Mouse (Mus musculus): Measurements from ENCODE around the gene Sbds.

Gene Sbds

DNA sequence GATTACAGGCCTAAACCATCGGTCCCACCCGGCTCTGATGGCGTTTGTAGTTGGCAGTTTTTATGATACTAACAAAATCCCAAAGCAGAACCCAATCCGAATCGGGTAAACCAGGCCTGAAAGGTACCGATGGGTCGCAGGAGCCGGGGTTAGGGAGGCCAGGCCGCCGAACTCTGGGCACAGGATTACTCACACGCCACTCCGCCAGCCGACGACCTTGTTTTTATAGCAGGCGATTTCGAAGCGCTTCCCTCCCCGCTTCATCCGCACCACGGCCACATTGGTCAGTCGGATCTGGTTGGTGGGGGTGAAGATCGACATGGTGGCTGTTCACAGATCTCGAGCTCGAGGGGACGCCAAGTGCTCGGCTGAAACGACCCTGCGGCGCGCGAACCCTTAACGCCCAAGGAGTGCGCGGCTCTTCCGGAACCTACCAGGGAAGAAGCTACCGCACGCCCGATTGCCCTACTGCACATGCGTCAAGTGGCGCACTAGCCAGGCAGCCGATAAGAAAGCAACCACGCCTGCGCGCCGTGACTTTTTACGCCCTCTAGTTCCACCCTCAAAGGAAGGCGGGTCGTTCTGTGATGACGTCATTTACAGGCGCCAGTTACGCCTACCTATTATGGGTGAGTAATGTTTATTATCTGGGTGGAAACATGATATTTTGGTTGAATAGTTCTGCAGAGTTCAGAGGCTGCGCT lies at the start of gene Sbds, which contains the start of gene Tyw1:
Gene Sbds, minus strand, starts transcription at position 514 of the 704 bp plus-strand sequence.
Gene Tyw1, plus strand, starts transcription at position 603 of the 704 bp plus-strand sequence.
- DNase-seq (ENCODE audit: extremely low spot score, low read depth, low spot score): peak; percentile 97

DNA sequence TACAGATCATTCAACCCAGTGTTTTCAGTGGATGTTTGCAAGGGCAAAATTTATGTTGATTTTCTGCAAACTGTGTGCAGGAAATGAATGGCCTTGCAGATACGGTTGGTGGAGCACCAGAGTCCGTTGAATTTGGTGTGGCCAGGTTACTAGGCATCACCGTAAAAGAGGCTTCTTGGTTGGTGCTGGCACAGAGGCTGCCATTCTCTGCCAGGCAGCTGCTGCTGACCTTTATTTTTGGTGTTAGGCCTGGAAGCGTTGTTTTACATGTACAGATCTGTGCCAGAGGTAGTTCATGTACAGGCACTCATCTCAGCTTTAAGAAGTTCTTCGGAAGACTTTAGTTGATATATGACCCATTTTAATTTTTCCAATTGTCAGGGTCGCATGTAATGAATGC lies 48.3 kb upstream of the Sbds start:
- no peak for DNase-seq (ENCODE audit: extremely low spot score, low read depth, low spot score)

DNA sequence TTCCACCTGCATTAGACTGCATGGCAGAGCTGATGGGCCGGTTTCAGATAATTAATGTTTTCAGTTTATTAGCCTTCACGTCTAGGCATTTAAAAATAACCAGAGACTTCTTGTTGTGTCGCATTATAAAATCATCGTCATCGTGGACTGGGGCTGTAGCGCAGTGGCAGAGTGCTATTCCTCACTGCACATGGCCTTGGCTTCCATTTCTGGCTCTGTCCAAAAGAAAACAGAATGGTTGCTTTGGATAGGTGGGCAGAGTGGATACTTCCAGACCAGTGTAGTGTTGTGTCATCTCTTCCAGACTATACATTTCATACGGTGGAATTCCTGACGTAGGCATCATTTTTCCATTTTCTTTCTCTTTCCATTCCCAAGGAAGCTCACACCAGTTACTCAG lies 44.2 kb upstream of the Sbds start:
- no peak for DNase-seq (ENCODE audit: extremely low spot score, low read depth, low spot score)

DNA sequence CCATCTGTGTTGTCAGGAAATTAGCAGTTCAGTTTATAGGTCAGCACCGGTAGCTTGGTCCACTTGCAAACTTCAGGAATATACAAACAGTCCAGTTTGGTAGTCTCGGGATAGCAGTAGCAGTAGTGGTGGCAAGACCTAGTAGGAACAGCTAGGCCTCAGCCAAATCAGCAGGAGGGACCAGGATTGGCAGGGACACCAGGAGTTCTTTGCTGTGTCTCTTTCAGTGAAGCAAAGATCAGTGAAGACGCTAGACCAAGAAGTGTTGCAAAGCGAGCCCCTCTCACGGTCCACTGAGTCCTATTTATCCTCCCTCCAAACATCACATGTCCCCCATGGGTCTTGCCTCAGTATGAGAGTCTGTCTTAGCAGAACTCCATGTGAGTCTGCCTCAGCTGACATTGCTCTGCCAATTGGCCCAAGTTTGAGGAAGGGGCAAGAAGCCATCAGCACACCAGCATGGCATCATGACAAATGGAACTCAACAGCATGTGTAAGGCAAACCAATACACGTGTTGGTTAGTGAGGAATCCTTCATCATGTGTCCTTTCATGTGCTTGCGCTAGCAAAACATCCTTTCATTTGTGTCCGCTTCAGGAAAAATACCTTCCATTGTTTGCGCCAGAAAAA lies 43.6 kb upstream of the Sbds start:
- no peak for DNase-seq (ENCODE audit: extremely low spot score, low read depth, low spot score)

DNA sequence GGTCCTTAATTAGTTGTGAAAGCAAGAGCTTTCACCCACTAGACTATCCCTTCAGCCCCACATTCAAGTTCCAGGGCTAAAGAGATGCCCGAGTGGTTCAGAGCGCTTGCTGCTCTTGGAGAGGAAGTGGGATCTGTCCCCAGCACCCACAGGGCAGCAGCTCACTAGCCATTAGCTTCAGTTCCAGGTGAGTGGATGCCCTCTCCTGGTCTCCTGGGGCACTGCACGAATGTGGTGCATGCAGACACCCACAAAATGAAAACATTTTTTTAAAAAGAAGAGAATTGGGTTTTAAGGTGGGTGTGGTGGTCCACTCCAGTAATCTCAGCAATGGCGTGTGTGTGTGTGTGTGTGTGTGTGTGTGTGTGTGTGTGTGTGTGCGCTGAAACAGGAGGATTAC lies 40.7 kb upstream of the Sbds start:
- no peak for DNase-seq (ENCODE audit: extremely low spot score, low read depth, low spot score)

DNA sequence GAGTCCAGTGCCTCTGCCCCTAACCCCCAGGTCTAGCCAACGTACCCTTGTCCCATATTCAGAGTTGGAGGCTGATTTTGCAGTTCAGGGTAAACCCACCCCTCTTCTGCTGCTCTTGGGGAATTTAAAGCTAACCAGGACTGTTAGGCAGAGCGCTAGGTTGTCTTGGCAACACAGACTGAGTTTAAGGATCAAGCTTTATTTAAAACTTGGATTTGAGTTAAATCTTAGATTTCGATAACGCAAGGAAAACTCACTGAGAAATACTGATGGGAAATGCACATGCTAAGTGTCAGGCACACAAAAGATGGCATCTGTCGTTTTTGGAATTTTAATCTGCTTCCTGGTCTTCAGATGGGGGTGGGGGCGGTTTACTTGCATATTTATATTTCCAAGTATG lies 39.3 kb upstream of the Sbds start:
- no peak for DNase-seq (ENCODE audit: extremely low spot score, low read depth, low spot score)

DNA sequence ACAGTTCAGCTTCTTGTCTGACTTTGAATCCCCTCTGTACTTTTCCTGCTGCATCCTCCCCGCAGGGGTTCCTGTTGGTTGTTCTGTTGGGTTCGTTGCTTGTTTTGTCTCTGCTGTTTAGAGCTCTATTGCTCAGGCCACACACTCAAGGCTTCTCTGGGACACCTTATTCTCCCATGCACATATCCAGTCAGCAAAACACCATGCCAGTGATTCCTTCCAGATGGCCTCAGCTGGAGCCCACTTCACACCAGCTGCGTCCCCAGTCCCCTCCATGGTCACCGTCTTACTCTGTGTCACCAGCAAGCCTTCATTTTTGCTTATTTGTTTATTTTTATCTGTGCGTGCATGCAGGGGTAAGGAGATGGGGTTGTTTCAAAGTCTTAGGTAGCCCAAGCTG lies 38.6 kb upstream of the Sbds start:
- DNase-seq (ENCODE audit: extremely low spot score, low read depth, low spot score): no peak

DNA sequence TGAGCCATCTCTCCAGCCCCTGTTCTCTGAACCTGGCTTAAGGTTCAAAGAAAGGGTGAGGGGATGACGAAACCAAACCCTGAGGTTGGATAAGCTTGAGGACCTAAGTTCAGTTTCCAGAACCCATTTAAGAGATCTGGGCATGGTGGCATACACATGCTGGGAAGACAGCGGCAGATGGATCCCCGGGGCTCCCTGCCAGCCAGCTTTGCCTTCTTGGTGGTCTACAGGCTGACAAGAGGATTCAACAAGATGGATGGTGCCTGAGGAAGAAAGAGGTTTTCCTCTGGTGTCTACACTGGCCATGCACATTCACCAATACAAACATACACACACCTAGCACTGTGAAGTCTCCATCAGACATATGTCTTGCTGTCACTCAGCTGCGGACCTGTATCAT lies 37.6 kb upstream of the Sbds start:
- DNase-seq (ENCODE audit: extremely low spot score, low read depth, low spot score): no peak

DNA sequence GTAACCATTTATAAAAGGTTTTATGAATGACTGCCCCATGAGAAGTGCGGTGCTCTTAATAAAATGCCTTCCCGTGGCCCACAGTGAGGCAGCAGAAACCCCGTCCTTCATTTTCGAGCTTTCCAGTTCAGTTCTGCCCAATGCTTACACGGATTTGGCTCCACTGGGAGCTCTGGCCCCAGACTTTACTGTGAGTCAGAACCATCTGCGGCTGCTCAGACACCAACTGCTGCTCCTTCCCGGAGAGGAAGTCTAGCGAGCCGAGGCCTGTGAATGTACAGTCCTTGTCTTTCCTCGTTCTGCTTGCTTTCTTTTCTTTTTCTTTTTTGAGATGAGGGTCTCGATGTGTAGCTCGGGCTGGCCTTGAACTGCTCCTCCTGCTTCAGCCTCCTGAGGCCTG lies 35.4 kb upstream of the Sbds start:
- DNase-seq (ENCODE audit: extremely low spot score, low read depth, low spot score): no peak

DNA sequence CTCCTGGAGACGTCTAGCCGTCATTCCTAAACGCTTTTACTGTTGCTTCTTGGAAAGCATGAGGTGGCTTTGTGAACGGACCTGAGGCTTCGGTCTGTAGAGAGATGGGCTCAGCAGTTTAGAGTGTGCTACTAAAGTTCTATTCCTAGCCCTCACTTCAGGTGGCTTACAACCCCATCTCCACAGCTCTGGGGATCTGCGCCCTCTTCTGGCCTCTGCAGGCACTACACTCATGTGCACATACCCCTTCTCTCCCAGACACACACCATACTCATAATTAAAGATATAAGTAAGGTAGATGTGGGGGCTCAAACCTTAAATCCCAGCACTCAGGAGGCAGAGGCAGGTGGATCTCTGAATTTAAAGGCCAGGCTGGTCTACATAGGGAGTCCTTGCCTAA lies 34.9 kb upstream of the Sbds start:
- DNase-seq (ENCODE audit: extremely low spot score, low read depth, low spot score): no peak

DNA sequence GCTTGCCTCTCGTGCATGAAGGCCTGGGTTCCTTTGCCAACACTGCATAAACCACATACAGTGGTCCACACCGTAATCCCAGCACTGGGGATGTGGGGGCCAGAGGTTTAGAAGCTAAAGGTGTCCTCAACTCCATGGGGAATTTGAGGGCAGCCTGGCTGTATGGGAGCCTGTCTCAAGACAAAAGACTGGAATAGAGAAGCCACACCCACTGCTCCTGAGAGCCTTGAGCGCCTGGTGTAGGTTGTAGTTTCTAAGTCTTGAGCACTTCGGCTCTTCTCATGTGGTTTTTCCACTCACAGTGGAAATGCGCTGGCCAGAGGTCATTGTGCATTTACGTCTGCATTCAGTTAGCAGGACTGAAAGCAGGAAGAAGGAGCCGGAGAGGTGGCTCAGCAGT lies 32.8 kb upstream of the Sbds start:
- no peak for DNase-seq (ENCODE audit: extremely low spot score, low read depth, low spot score)

DNA sequence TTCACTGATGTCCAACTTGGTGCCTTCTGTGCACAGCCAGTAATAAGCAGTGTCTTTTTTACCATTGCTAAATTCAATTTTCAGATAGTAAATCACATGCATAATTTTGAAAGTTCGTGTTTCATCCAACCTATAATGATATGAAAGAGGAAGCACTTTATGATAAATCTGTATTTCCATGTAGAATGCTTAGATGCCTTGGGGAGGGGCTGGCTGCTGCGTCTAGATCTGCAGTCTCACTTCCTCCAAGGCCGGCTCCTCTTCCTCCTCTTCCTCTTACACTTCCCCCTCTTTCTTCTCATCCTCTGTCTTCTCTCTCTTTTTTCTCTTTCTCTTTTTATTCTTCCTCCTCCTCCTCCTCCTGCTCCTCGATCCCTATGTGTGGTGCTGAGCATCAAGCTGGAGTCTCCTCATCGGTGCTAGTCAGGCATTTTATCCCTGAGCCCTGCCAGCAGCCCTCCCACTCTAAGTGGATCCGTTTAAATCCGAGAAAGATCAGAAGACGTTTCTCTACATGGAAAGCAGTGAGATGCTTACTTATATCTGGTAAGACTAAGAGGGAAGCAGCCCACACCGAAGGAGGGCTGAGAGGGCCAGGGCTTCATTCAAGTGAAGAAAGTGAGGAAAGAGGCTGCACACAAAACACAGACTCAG lies 27.9 kb upstream of the Sbds start:
- DNase-seq (ENCODE audit: extremely low spot score, low read depth, low spot score): no peak

DNA sequence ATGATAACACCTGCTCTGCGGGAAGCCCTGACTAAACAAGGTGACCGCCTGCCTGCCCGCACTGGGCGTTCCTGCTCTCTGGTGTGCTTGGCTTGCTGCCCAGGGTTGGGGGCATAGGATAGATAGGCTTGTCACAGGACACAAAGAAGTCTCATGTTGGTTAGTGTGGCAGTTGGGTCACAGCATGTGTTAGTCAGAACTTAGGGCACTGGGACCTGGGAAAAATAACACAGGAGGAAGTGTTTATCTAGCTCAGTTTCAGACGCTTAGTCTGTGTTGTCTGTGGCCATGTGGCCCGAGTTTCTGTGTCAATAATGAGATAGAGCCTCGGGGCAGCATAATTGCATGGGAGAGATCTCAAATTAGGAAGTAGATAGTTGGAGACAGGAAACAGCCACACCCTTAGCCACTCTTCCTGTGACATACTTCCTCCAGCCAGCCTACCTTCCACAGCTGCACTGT lies 22.7 kb upstream of the Sbds start:
- DNase-seq (ENCODE audit: extremely low spot score, low read depth, low spot score): no peak

DNA sequence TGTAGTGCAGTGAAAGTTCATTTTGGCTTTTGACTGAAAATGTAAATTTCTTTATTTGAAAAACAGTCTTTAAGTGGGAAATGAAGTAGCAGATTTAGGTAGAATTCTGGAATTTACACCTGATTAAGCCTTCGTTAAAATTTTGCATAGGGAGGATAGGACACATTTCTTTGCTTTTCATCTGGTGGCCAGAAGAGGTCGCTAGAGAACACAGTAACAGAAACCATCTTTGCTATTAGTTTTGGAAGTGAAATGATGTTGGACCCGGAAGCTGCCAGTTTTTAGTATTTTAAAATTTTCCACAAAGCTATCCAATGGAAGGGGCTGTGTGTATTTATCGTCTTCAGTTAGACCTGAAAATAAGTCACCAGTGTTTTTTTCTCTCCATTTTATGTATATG lies 20.2 kb upstream of the Sbds start:
- no peak for DNase-seq (ENCODE audit: extremely low spot score, low read depth, low spot score)

DNA sequence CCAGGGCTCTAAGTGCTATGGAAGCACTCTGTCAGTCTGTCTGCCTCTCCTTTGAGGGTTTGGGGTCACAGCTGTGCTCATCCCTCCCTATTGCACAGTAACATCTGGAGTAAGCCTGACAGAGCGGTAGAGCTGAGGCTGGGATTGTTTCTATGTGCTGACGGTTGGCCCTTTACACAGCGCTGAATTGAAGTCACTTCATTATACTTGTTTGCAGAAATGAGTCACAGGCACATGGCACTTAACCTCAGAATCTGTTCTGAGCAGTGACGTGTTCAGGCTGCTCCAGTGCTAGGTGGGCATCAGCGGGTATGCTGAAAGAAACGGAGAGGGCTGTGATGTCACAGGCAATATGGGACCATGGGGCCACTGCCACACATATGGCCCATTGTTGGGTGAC lies 17.7 kb upstream of the Sbds start:
- no peak for DNase-seq (ENCODE audit: extremely low spot score, low read depth, low spot score)

DNA sequence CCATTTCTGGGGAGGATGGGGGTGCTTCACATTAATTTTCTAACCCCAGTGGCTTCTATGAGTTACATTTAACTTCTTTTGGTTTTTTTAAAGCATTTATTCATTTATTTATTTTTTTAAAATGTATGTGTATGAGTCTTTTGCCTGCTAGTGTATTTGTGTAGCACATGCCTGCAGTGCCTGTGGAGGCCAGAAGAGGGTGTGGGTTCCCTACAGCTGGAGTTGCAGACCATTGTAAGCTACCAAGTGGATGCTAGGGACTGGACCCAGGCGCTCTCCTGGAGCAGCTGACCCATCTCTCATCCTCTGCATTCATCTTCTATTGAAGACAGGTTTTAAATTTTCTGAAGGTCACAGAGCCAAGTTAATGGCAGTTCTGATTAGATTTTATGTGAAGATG lies 17.0 kb upstream of the Sbds start:
- no peak for DNase-seq (ENCODE audit: extremely low spot score, low read depth, low spot score)

DNA sequence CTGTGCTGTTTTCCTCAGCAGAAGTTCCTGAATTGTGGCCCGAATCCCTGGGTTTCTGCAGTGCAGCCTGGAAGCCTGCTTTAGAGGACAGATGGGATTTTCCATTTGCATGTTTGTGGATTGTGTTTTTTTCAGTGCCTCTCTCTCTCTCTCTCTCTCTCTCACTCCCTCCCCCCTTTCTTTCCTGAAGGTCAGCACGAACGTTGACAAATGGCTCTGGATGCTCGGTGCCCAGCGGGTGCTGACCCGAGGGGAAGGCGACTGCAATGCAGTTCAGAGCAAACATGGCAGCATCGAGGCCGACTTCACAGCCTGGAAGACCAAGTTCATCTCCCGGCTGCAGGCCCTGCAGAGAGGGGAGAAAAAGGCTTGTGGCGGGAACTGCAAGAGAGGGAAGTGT lies 13.6 kb upstream of the Sbds start:
- no peak for DNase-seq (ENCODE audit: extremely low spot score, low read depth, low spot score)

DNA sequence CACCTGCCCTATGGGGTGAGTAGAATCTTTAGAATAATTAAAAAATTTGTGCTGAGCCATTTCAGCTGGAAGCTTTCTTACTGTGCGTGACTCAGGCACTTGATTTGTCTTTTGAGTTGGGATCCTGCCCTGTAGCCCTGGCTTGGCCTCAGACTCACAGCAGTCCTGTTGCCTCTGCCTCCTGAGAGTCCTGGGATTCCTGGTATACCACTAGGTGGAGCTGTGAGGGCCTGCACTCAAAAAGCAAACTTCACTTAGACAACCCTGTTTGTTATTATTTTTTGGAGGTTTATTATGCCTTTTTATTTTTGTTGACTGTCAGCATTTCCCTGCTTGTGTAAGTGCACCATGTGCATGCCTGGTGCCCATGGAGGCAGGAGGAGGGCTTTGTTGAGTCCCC lies 12.0 kb upstream of the Sbds start:
- no peak for DNase-seq (ENCODE audit: extremely low spot score, low read depth, low spot score)

DNA sequence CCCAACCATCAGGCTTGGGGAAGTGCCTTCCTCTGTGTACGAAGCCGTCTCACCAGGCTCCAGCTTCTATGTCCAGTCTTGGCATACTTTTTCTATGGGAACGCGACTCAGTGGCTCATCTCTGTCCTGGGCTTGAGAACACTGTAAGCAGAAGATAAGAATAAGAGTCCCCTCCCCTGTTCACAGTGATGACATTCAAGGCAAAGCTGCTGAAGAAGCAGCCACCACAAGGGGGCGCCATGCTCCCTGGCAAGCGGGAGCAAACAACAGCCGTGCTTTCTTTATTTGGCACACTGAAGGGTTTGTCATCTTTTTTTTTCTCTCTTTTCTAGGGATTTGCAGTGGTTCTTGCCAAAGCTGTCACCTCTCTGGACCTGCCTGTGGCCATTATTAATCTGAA lies 11.3 kb upstream of the Sbds start:
- DNase-seq (ENCODE audit: extremely low spot score, low read depth, low spot score): no peak

DNA sequence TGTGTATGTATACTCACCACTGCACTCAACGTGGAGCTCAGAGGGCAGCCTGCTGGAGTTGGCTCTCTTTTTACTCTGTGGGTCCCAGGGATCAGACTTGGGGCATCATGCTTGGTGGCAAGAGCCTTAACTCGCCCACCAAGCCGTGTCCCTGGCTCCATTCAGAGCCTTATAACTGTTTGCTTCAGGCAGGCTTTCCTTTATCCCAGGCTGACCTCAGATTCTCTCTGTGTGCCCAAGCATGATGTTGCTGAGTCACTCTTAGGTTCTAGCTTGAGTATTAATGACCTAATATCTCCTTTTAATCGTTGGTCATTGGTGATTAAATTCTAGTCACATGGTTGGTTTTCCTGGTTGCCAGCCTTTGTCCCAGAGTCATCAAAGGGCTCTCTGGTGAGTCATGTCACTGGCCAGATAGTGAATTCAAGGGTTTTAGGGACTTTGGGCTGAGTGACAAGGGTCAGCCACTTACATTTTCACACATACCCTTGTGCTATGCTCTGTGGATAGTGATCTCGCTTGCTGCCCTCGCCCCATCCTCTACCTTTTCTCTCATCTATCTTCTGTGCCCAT lies 9.2 kb upstream of the Sbds start:
- no peak for DNase-seq (ENCODE audit: extremely low spot score, low read depth, low spot score)

DNA sequence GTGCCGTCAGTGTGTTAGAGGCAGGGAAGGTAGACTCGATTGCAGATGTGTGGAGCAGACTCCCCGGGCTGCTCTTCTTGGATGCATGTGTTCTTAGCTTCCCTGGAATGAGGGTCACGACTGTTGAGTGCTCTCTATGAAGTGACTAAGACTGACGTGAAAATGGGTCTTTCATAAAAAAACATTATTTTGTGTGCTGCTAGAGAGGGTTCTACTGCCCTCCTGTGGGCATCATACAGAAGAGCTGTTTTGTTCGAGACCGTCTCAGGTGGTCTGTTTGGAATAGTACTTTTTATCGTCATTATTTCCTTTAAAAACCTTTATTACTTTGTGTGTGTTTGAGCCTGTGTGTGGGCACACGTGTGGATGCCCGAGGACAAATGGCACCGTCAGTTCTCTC lies 8.1 kb upstream of the Sbds start:
- DNase-seq (ENCODE audit: extremely low spot score, low read depth, low spot score): no peak

DNA sequence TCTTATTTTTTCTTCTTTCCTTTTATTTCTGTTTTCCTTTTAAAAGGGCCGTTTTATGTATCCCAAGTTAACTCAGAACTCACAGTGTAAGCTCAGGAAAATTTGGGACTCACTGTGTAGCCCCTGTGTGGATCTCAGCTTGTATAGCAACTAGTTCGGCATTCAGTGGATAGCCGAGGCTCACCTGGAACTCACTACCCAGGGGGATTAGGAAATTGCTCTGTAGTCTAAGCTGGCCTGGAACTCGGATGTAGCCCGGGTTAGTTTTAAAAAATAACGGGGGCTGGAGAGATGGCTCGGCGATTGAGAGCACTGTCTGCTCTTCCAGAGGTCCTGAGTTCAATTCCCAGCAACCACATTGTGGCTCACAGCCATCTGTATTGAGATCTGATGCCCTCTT lies 2.0 kb upstream of the Sbds start:
- no peak for DNase-seq (ENCODE audit: extremely low spot score, low read depth, low spot score)

All from hindlimb bud, embryonic 11.5 days (tissue).